Mouse (Mus musculus): ENCODE measurements around the gene Mtmr10. TPM values are rescaled to one million over a fixed set of nuclear protein-coding genes. Genes with fewer than 3 reads are reported as not detected.

Gene Mtmr10
- polyA plus RNA-seq, 1 experiment from 2014 or later: 11.8 TPM

- no peak overlapping the region for H3K9ac ChIP-seq (ENCODE audit: low read length)
- no peak overlapping the region for H3K27ac ChIP-seq (replicated peaks; ENCODE audit: low read depth, low read length)
- no peaks in the 10 kb centered on the region for H3K4me1 ChIP-seq (ENCODE audit: control insufficient read depth, insufficient read depth, low read length)
- no peak overlapping the region for H3K4me3 ChIP-seq (ENCODE audit: low read depth, low read length)
- no peak for ATAC-seq (ENCODE audit: insufficient number of reproducible peaks, low FRiP score, low TSS enrichment, low read depth)
- H3K27me3 ChIP-seq (ENCODE audit: control insufficient read depth, insufficient read depth, low read length): no peaks in the 10 kb centered on the region
- no peaks in the 10 kb centered on the region for H3K36me3 ChIP-seq (ENCODE audit: control insufficient read depth, insufficient read depth, low read length)
- H3K4me2 ChIP-seq (ENCODE audit: low read depth, severe bottlenecking): no peak overlapping the region
- no peaks in the 10 kb centered on the region for H3K9me3 ChIP-seq (ENCODE audit: control insufficient read depth, low read length)
- WGBS: 90% methylated on average over 1 of the region's 1 CpGs
- DNase-seq (ENCODE audit: low spot score): no peak
These were observed 39.1 kb upstream of the Mtmr10 start for GRCm38 (mm10) chr7:64248352-64248751.

- H3K4me3 ChIP-seq (ENCODE audit: low read depth, low read length): no peak overlapping the region
- H3K9ac ChIP-seq (ENCODE audit: low read length): no peak overlapping the region
- H3K4me1 ChIP-seq (ENCODE audit: control insufficient read depth, insufficient read depth, low read length): no peaks in the 10 kb centered on the region
- no peaks in the 10 kb centered on the region for H3K36me3 ChIP-seq (ENCODE audit: control insufficient read depth, insufficient read depth, low read length)
- no peaks in the 10 kb centered on the region for H3K27me3 ChIP-seq (ENCODE audit: control insufficient read depth, insufficient read depth, low read length)
- ATAC-seq (ENCODE audit: insufficient number of reproducible peaks, low FRiP score, low TSS enrichment, low read depth) (no peak), DNase-seq (ENCODE audit: low spot score) (no peak)
- H3K27ac ChIP-seq (replicated peaks; ENCODE audit: low read depth, low read length): no peak overlapping the region
- H3K4me2 ChIP-seq (ENCODE audit: low read depth, severe bottlenecking): no peak overlapping the region
- no peaks in the 10 kb centered on the region for H3K9me3 ChIP-seq (ENCODE audit: control insufficient read depth, low read length)
- 86% methylated on average over 4 of the region's 4 CpGs for WGBS
These were observed 37.7 kb upstream of the Mtmr10 start for GRCm38 (mm10) chr7:64249715-64250114.

- H3K9ac ChIP-seq (ENCODE audit: low read length): no peak overlapping the region
- H3K4me1 ChIP-seq (ENCODE audit: control insufficient read depth, insufficient read depth, low read length): no peaks in the 10 kb centered on the region
- no peaks in the 10 kb centered on the region for H3K9me3 ChIP-seq (ENCODE audit: control insufficient read depth, low read length)
- no peaks in the 10 kb centered on the region for H3K36me3 ChIP-seq (ENCODE audit: control insufficient read depth, insufficient read depth, low read length)
- no peaks in the 10 kb centered on the region for H3K27me3 ChIP-seq (ENCODE audit: control insufficient read depth, insufficient read depth, low read length)
- H3K4me3 ChIP-seq (ENCODE audit: low read depth, low read length): no peak overlapping the region
- no peak overlapping the region for H3K27ac ChIP-seq (replicated peaks; ENCODE audit: low read depth, low read length)
- no peak for DNase-seq (ENCODE audit: low spot score)
- WGBS: 88% methylated on average over 7 of the region's 7 CpGs
- no peak for ATAC-seq (ENCODE audit: insufficient number of reproducible peaks, low FRiP score, low TSS enrichment, low read depth)
- H3K4me2 ChIP-seq (ENCODE audit: low read depth, severe bottlenecking): no peak overlapping the region
These were observed 37.0 kb upstream of the Mtmr10 start for GRCm38 (mm10) chr7:64250417-64250816.

- no peak overlapping the region for H3K4me3 ChIP-seq (ENCODE audit: low read depth, low read length)
- H3K27me3 ChIP-seq (ENCODE audit: control insufficient read depth, insufficient read depth, low read length): no peaks in the 10 kb centered on the region
- H3K9me3 ChIP-seq (ENCODE audit: control insufficient read depth, low read length): no peaks in the 10 kb centered on the region
- H3K36me3 ChIP-seq (ENCODE audit: control insufficient read depth, insufficient read depth, low read length): no peaks in the 10 kb centered on the region
- H3K27ac ChIP-seq (replicated peaks; ENCODE audit: low read depth, low read length): no peak overlapping the region
- H3K4me2 ChIP-seq (ENCODE audit: low read depth, severe bottlenecking): no peak overlapping the region
- DNase-seq (ENCODE audit: low spot score) (no peak), ATAC-seq (ENCODE audit: insufficient number of reproducible peaks, low FRiP score, low TSS enrichment, low read depth) (no peak)
- H3K9ac ChIP-seq (ENCODE audit: low read length): no peak overlapping the region
- no peaks in the 10 kb centered on the region for H3K4me1 ChIP-seq (ENCODE audit: control insufficient read depth, insufficient read depth, low read length)
- WGBS: 86% methylated on average over 3 of the region's 3 CpGs
These were observed 33.7 kb upstream of the Mtmr10 start for GRCm38 (mm10) chr7:64253736-64254135.

- 91% methylated on average over 13 of the region's 13 CpGs for WGBS
- Histone ChIP-seq H3K27me3 (ENCODE audit: control insufficient read depth, insufficient read depth, low read length) (peaks cover 6% of the 10 kb centered on the region; the same call in 1 of the 2 replicates), H3K9ac (ENCODE audit: low read length) (no peak overlapping the region), H3K4me3 (ENCODE audit: low read depth, low read length) (no peak overlapping the region), H3K36me3 (ENCODE audit: control insufficient read depth, insufficient read depth, low read length) (no peaks in the 10 kb centered on the region), H3K4me2 (ENCODE audit: low read depth, severe bottlenecking) (no peak overlapping the region), H3K27ac (replicated peaks; ENCODE audit: low read depth, low read length) (no peak overlapping the region), H3K4me1 (ENCODE audit: control insufficient read depth, insufficient read depth, low read length) (no peaks in the 10 kb centered on the region), H3K9me3 (ENCODE audit: control insufficient read depth, low read length) (no peaks in the 10 kb centered on the region; the same call in 1 of the 2 replicates)
- no peak for DNase-seq (ENCODE audit: low spot score)
- no peak for ATAC-seq (ENCODE audit: insufficient number of reproducible peaks, low FRiP score, low TSS enrichment, low read depth)
These were observed 21.8 kb upstream of the Mtmr10 start for GRCm38 (mm10) chr7:64265502-64266279.

GRCm38 (mm10) chr7:64266587-64266986 is 20.9 kb upstream of the Mtmr10 start:
- Histone ChIP-seq H3K4me2 (ENCODE audit: low read depth, severe bottlenecking) (no peak overlapping the region), H3K27ac (replicated peaks; ENCODE audit: low read depth, low read length) (no peak overlapping the region), H3K9ac (ENCODE audit: low read length) (no peak overlapping the region), H3K9me3 (ENCODE audit: control insufficient read depth, low read length) (no peaks in the 10 kb centered on the region; the same call in 1 of the 2 replicates), H3K4me1 (ENCODE audit: control insufficient read depth, insufficient read depth, low read length) (no peaks in the 10 kb centered on the region), H3K27me3 (ENCODE audit: control insufficient read depth, insufficient read depth, low read length) (peaks cover 6% of the 10 kb centered on the region; the same call in 1 of the 2 replicates), H3K4me3 (ENCODE audit: low read depth, low read length) (no peak overlapping the region), H3K36me3 (ENCODE audit: control insufficient read depth, insufficient read depth, low read length) (no peaks in the 10 kb centered on the region)
- ATAC-seq (ENCODE audit: insufficient number of reproducible peaks, low FRiP score, low TSS enrichment, low read depth): no peak
- no peak for DNase-seq (ENCODE audit: low spot score)
- 88% methylated on average over 4 of the region's 4 CpGs for WGBS

GRCm38 (mm10) chr7:64271926-64272325 is 15.5 kb upstream of the Mtmr10 start:
- peaks cover 6% of the 10 kb centered on the region; the same call in 1 of the 2 replicates for H3K27me3 ChIP-seq (ENCODE audit: control insufficient read depth, insufficient read depth, low read length)
- H3K36me3 ChIP-seq (ENCODE audit: control insufficient read depth, insufficient read depth, low read length): no peaks in the 10 kb centered on the region
- H3K4me2 ChIP-seq (ENCODE audit: low read depth, severe bottlenecking): no peak overlapping the region
- H3K27ac ChIP-seq (replicated peaks; ENCODE audit: low read depth, low read length): no peak overlapping the region
- H3K4me3 ChIP-seq (ENCODE audit: low read depth, low read length): no peak overlapping the region
- 47% methylated on average over 4 of the region's 4 CpGs for WGBS
- DNase-seq (ENCODE audit: low spot score) (no peak), ATAC-seq (ENCODE audit: insufficient number of reproducible peaks, low FRiP score, low TSS enrichment, low read depth) (no peak)
- H3K4me1 ChIP-seq (ENCODE audit: control insufficient read depth, insufficient read depth, low read length): no peaks in the 10 kb centered on the region
- no peaks in the 10 kb centered on the region for H3K9me3 ChIP-seq (ENCODE audit: control insufficient read depth, low read length)
- H3K9ac ChIP-seq (ENCODE audit: low read length): no peak overlapping the region

GRCm38 (mm10) chr7:64275518-64275917 is 11.9 kb upstream of the Mtmr10 start:
- WGBS: 77% methylated on average over 4 of the region's 4 CpGs

GRCm38 (mm10) chr7:64276921-64277320 is 10.5 kb upstream of the Mtmr10 start:
- Histone ChIP-seq H3K9ac (ENCODE audit: low read length) (no peak overlapping the region), H3K4me2 (ENCODE audit: low read depth, severe bottlenecking) (no peak overlapping the region), H3K36me3 (ENCODE audit: control insufficient read depth, insufficient read depth, low read length) (no peaks in the 10 kb centered on the region), H3K4me3 (ENCODE audit: low read depth, low read length) (no peak overlapping the region), H3K9me3 (ENCODE audit: control insufficient read depth, low read length) (no peaks in the 10 kb centered on the region), H3K27me3 (ENCODE audit: control insufficient read depth, insufficient read depth, low read length) (no peaks in the 10 kb centered on the region), H3K4me1 (ENCODE audit: control insufficient read depth, insufficient read depth, low read length) (no peaks in the 10 kb centered on the region), H3K27ac (replicated peaks; ENCODE audit: low read depth, low read length) (no peak overlapping the region)
- ATAC-seq (ENCODE audit: insufficient number of reproducible peaks, low FRiP score, low TSS enrichment, low read depth): no peak
- 63% methylated on average over 6 of the region's 6 CpGs for WGBS
- no peak for DNase-seq (ENCODE audit: low spot score)

More at GRCm38 (mm10) chr7:64275518-64275917, 11.9 kb upstream of the Mtmr10 start:
- H3K4me2 ChIP-seq (ENCODE audit: low read depth, severe bottlenecking): no peak overlapping the region
- H3K9ac ChIP-seq (ENCODE audit: low read length): no peak overlapping the region
- no peaks in the 10 kb centered on the region for H3K9me3 ChIP-seq (ENCODE audit: control insufficient read depth, low read length)
- no peaks in the 10 kb centered on the region for H3K4me1 ChIP-seq (ENCODE audit: control insufficient read depth, insufficient read depth, low read length)
- DNase-seq (ENCODE audit: low spot score) (no peak), ATAC-seq (ENCODE audit: insufficient number of reproducible peaks, low FRiP score, low TSS enrichment, low read depth) (no peak)
- no peak overlapping the region for H3K27ac ChIP-seq (replicated peaks; ENCODE audit: low read depth, low read length)
- H3K27me3 ChIP-seq (ENCODE audit: control insufficient read depth, insufficient read depth, low read length): no peaks in the 10 kb centered on the region
- no peaks in the 10 kb centered on the region for H3K36me3 ChIP-seq (ENCODE audit: control insufficient read depth, insufficient read depth, low read length)
- H3K4me3 ChIP-seq (ENCODE audit: low read depth, low read length): no peak overlapping the region
